Mouse (Mus musculus): ENCODE measurements at regions not wholly inside any gene's neighbourhood (a gene's known extent, or its start where the extent isn't known, plus 50 kb on each side); places are given as distances from the start of the nearest gene placed in this dataset.

DNA sequence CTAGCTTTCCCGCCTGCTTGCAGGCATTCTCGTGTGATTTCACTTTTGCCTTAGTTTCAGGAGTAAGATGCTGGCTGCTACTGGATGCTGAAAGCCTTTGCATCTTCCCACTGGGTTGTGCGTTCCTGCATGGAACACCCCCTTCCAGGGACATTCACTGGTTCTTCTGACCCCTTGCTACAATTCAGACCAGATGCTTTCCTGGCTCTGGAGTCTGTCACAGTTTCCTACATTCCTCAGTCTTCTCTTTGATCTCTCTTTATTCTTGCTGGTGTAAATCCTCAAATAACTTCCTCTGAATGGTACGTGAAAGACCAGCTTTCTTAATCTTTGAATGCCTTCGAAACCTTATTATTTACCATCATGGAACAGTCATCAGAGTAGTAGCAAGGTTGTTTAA is 206.7 kb upstream of the F930015N05Rik start:
- TF ChIP-seq CTCF (IDR thresholded peaks at IDR 0.05; ENCODE audit: low read depth, low read length) (no peak), POLR2A (IDR thresholded peaks at IDR 0.05; ENCODE audit: extremely low read depth, insufficient read depth, low read length) (no peak)
